Mouse (Mus musculus) lung, embryonic 16.5 days (tissue): ENCODE results near the gene Tfap2b. TPM values are rescaled to one million over a fixed set of nuclear protein-coding genes. Genes with fewer than 3 reads are reported as not detected.

Experiments used
- ATAC-seq: fragments of 200-750 bp; cut with Nextera tagmentation; 2 replicates; pipeline ENCODE4 v1.8.0; 2017; ENCODE audit warnings: low read depth, mild to moderate bottlenecking, moderate library complexity
- H3K27ac ChIP-seq: fragments of 300-500 bp; sonication (generic); 2 replicates; pipeline ENCODE4 v1.5.1; 2014; ENCODE audit warnings: mild to moderate bottlenecking, control low read depth, low read length
- H3K27me3 ChIP-seq: fragments of 300-500 bp; sonication (generic); 2 replicates; pipeline ENCODE4 v1.6.1; 2014; ENCODE audit warnings: low read depth, low read length, mixed read lengths; ENCODE audit not compliant: control insufficient read depth, insufficient read depth
- H3K36me3 ChIP-seq: fragments of 300-500 bp; sonication (generic); 2 replicates; pipeline ENCODE4 v1.6.1; 2014; ENCODE audit warnings: low read length; ENCODE audit not compliant: control insufficient read depth, insufficient read depth
- H3K4me1 ChIP-seq: fragments of 300-500 bp; sonication (generic); replicated peaks from 2 replicates; pipeline ENCODE4 v1.6.1; 2014; ENCODE audit warnings: low read length, mixed read lengths; ENCODE audit not compliant: control insufficient read depth, insufficient read depth
- H3K4me2 ChIP-seq: fragments of 300-500 bp; sonication (generic); 2 replicates; pipeline ENCODE4 v1.6.1; 2014; ENCODE audit warnings: low read depth, low read length, control low read depth
- H3K4me3 ChIP-seq: fragments of 300-500 bp; sonication (generic); 2 replicates; pipeline ENCODE4 v1.5.1; 2014; ENCODE audit warnings: mild to moderate bottlenecking, low read length, control low read depth
- H3K9ac ChIP-seq: fragments of 300-500 bp; sonication (generic); 2 replicates; pipeline ENCODE4 v1.6.1; 2014; ENCODE audit warnings: low read length, control low read depth
- H3K9me3 ChIP-seq: fragments of 300-500 bp; sonication (generic); 2 replicates; pipeline ENCODE4 v1.6.1; 2016; ENCODE audit warnings: low read length; ENCODE audit not compliant: control insufficient read depth
- WGBS: fragments of 180-500 bp; shearing (Covaris S2); extraction: QIAGEN DNeasy Blood & Tissue Kit; methylation state at CpG from one replicate; pipeline ENCODE4 v1.1.7; 2014; 5-methylcytosine and 5-hydroxymethylcytosine counted together
- polyA plus RNA-seq: library from polyadenylated mRNA; unstranded; fragments of >200 nt; fragmentation: Nextera tagmentation; extraction: Ambion mirVana; gene quantifications from 2 replicates; pipeline ENCODE4 v1.2.1, GENCODE M21; 2015

Gene Tfap2b
- polyA plus RNA-seq, 1 experiment from 2014 or later: 0.19 TPM

- Histone ChIP-seq H3K4me1 (no peaks in the 10 kb centered on the region), H3K9ac (no peak overlapping the region), H3K9me3 (no peaks in the 10 kb centered on the region), H3K4me3 (no peak overlapping the region), H3K27ac (no peak overlapping the region), H3K27me3 (peaks cover 71% of the 10 kb centered on the region), H3K4me2 (no peak overlapping the region), H3K36me3 (no peaks in the 10 kb centered on the region)
- ATAC-seq: no peak
- WGBS: under 1% methylated on average over 7 of the region's 7 CpGs
Measured at GRCm38 (mm10) chr1:19221601-19222000, 12.9 kb downstream of the Tfap2b start.

- ATAC-seq: no peak
- H3K27ac ChIP-seq: no peak overlapping the region
- no peak overlapping the region for H3K4me3 ChIP-seq
- H3K4me1 ChIP-seq: no peaks in the 10 kb centered on the region
- WGBS: 2% methylated on average over 8 of the region's 8 CpGs
- H3K27me3 ChIP-seq: peaks cover 72% of the 10 kb centered on the region
- no peak overlapping the region for H3K9ac ChIP-seq
- H3K9me3 ChIP-seq: no peaks in the 10 kb centered on the region
- no peaks in the 10 kb centered on the region for H3K36me3 ChIP-seq
- H3K4me2 ChIP-seq: no peak overlapping the region
Measured at GRCm38 (mm10) chr1:19226699-19227098, 18.0 kb downstream of the Tfap2b start.

- peaks cover 76% of the 10 kb centered on the region for H3K27me3 ChIP-seq
- no peak overlapping the region for H3K4me2 ChIP-seq
- no peak overlapping the region for H3K9ac ChIP-seq
- no peak for ATAC-seq
- H3K4me1 ChIP-seq: no peaks in the 10 kb centered on the region
- no peaks in the 10 kb centered on the region for H3K36me3 ChIP-seq
- no peak overlapping the region for H3K27ac ChIP-seq
- no peak overlapping the region for H3K4me3 ChIP-seq
- under 1% methylated on average over 16 of the region's 16 CpGs for WGBS
- no peaks in the 10 kb centered on the region for H3K9me3 ChIP-seq
Measured at GRCm38 (mm10) chr1:19230926-19231573, 22.3 kb downstream of the Tfap2b start.

- no peak for ATAC-seq
- Histone ChIP-seq H3K27ac (no peak overlapping the region), H3K4me1 (no peaks in the 10 kb centered on the region), H3K4me2 (no peak overlapping the region), H3K27me3 (peaks cover 76% of the 10 kb centered on the region), H3K36me3 (no peaks in the 10 kb centered on the region), H3K4me3 (no peak overlapping the region), H3K9me3 (no peaks in the 10 kb centered on the region), H3K9ac (no peak overlapping the region)
- WGBS: 4% methylated on average over 16 of the region's 16 CpGs
Measured at GRCm38 (mm10) chr1:19231574-19232080, 22.9 kb downstream of the Tfap2b start.

GRCm38 (mm10) chr1:19232743-19233142 is 24.0 kb downstream of the Tfap2b start:
- Histone ChIP-seq H3K9ac (no peak overlapping the region), H3K27ac (no peak overlapping the region), H3K9me3 (no peaks in the 10 kb centered on the region), H3K36me3 (no peaks in the 10 kb centered on the region), H3K4me3 (no peak overlapping the region), H3K4me2 (no peak overlapping the region), H3K4me1 (no peaks in the 10 kb centered on the region), H3K27me3 (peaks cover 76% of the 10 kb centered on the region)
- ATAC-seq: no peak
- 0% methylated on average over 1 of the region's 1 CpGs for WGBS

- Histone ChIP-seq H3K9me3 (no peaks in the 10 kb centered on the region), H3K27ac (no peak overlapping the region), H3K4me3 (no peak overlapping the region), H3K4me2 (no peak overlapping the region), H3K4me1 (no peaks in the 10 kb centered on the region), H3K36me3 (no peaks in the 10 kb centered on the region), H3K27me3 (peaks cover 75% of the 10 kb centered on the region), H3K9ac (no peak overlapping the region)
- under 1% methylated on average over 19 of the region's 19 CpGs for WGBS
- ATAC-seq: no peak
Measured at GRCm38 (mm10) chr1:19233857-19234256, 25.1 kb downstream of the Tfap2b start.

- ATAC-seq: no peak
- Histone ChIP-seq H3K27ac (no peak overlapping the region), H3K27me3 (peaks cover 73% of the 10 kb centered on the region), H3K4me1 (no peaks in the 10 kb centered on the region), H3K36me3 (no peaks in the 10 kb centered on the region), H3K9ac (no peak overlapping the region), H3K4me2 (no peak overlapping the region), H3K4me3 (no peak overlapping the region), H3K9me3 (no peaks in the 10 kb centered on the region)
- WGBS: under 1% methylated on average over 31 of the region's 31 CpGs
Measured at GRCm38 (mm10) chr1:19234432-19235205, 25.9 kb downstream of the Tfap2b start.

- H3K9ac ChIP-seq: no peak overlapping the region
- peaks cover 80% of the 10 kb centered on the region for H3K27me3 ChIP-seq
- 3% methylated on average over 5 of the region's 5 CpGs for WGBS
- no peak for ATAC-seq
- no peaks in the 10 kb centered on the region for H3K36me3 ChIP-seq
- no peak overlapping the region for H3K4me3 ChIP-seq
- no peak overlapping the region for H3K4me2 ChIP-seq
- no peaks in the 10 kb centered on the region for H3K4me1 ChIP-seq
- H3K27ac ChIP-seq: no peak overlapping the region
- H3K9me3 ChIP-seq: no peaks in the 10 kb centered on the region
Measured at GRCm38 (mm10) chr1:19236051-19236450, 27.3 kb downstream of the Tfap2b start.

GRCm38 (mm10) chr1:19236591-19236990 is 27.9 kb downstream of the Tfap2b start:
- Histone ChIP-seq H3K27ac (no peak overlapping the region), H3K27me3 (peaks cover 80% of the 10 kb centered on the region), H3K4me3 (no peak overlapping the region), H3K9ac (no peak overlapping the region), H3K9me3 (no peaks in the 10 kb centered on the region), H3K36me3 (no peaks in the 10 kb centered on the region), H3K4me1 (no peaks in the 10 kb centered on the region), H3K4me2 (no peak overlapping the region)
- no peak for ATAC-seq
- under 1% methylated on average over 21 of the region's 21 CpGs for WGBS
